Mouse (Mus musculus) megakaryocyte, embryonic 14.5 days (primary cell): ENCODE results near the gene Mmab.

Experiments used
- FLI1 ChIP-seq: IDR thresholded peaks from 2 replicates; pipeline ENCODE4 v1.6.1; 2012; ENCODE audit warnings: low read length, inconsistent platforms, mixed read lengths
- GATA1 ChIP-seq: IDR thresholded peaks from 3 replicates; pipeline ENCODE4 v1.6.1; 2012; ENCODE audit warnings: mixed read lengths, low read length, inconsistent platforms, borderline replicate concordance

DNA sequence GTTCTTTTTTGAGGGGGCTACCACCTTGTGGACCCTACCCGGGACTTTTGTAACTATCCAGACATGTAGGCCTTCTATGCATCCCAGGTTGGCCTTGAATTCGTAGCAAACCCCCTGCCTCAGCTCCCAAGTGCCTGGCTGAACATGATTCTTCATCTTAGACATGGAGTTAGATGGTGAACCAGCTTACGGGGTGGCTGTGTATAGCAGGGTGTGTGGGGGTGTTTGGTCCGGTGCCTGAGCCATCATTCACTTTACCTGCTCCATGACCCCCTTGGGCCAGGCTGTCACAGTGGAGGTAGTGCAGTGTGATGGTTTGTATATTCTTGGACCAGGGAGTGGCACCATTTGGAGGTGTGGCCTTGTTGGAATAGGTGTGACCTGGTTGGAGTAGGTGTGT lies 24.1 kb upstream of the Mmab start:
- TF ChIP-seq FLI1, result no peak
- no peak for TF ChIP-seq GATA1
